Mouse (Mus musculus) spleen, postnatal 36 days (tissue): ENCODE data around the gene Leng9.

Experiments
- DNase-seq, 2 experiments: peaks; one replicate each; pipeline ENCODE4 v3.0.0; 2022; ENCODE audit warnings: low spot score in 2 of 2, mixed read lengths in 1 of 2

The Leng9 gene

DNA sequence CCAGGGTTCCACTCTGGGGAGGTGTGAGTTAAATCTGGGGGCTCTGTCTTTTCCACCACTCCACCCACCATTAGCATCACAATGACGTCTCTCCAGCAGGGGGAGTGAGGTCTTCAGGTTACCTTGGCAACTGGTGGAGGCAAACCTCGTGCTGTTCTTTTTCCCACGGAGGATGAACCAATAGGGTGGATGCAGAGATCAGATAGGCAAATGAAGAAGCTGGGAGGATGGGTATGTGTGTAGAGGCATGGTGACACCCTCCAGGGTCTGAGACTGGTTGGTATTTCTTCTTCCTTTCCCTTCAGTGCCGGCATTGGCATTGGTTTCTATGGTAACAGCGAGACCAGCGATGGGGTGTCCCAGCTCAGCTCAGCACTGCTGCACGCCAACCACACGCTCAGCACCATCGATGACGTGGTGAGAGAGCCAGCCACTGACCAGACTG is 25.8 kb downstream of the Leng9 start:
- peak; percentile 36 to 39 for DNase-seq

DNA sequence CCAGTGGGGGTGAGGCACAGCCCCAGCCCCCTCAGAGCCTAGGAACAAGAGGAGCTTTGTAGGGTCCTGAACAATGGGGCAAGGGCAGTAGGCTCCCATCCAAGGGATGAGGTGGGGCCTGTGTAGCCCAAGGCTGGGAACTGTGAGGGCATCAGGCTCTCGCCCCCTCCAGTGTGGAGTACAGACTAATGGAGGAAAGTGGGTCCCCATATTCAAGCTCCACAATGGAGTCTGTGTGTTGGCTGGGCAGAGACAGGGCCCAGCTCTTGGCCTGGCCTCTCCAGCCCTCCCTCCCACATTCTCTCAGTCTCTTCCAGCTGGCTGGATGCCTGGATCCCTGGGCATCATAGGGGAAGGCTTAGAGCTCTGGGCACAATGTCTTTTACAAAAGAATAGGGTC is 26.4 kb downstream of the Leng9 start:
- DNase-seq, result no peak

DNA sequence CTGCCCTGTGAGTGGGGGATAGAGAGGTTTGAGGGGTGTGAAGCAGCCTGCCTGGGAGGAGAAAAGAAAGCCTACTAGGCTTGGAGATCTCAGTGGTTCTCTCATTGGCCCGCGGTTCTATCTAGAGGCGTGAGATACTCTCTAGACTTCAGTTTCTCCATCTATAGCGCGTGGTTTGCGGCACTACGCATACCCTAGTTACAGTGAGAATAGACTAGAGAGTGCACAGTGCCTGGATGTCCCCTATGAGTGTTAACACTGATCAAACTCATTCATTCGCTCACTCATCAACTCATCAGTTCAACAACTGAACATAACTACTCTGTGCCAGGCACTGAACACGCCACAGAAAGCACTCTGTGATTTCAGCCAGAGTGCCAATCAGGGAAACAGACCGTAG is 27.4 kb downstream of the Leng9 start:
- DNase-seq, result no peak

- no peak for DNase-seq
These were observed 28.0 kb downstream of the Leng9 start for GRCm38 (mm10) chr7:4122076-4122768.

DNA sequence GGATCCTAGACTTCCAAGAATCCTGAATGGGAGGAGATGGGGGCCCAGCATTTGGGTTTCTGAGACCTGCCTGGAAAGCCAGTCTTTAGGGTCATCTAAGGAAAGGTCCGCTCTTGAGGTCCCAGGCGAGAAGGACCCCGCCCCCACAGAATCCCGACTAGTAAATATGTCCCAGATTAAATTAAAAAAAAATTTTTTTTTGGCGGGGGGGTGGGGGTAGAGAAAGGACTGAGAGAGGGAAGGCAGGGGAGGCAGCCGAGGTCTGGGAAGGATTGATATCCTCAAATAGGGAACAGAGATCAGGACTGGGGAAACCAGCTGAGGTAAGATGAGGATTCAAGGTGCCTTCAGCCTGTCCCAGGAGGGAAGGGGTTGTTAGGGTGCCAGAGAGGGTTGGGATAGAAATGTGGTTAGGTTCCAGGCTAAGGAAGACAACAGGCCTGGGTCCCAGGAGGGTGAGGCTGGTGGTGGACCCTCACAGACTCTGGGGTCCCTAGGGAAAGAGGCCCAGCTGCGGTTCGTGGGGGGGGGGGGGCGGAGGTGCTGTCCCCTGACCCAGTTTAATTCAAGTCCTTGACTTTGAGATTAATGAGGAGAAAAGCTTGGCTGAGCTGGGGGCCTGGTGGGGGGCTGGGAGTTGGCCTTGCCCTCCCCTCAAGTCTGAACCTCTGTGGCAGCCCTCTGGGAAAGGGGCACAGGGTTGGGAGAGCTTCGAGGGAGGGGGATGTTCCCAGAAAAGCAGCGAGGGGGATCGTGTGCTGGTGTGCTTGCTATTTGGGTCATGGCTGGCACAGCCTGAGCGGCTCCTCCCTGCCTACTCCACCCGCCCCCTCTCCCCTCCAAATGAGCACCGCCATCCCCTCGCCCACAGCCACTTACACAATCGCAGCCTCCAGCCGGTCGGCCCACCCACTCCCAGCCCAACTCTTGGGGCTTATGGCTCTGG is 29.9 kb downstream of the Leng9 start:
- DNase-seq, result no peak

DNA sequence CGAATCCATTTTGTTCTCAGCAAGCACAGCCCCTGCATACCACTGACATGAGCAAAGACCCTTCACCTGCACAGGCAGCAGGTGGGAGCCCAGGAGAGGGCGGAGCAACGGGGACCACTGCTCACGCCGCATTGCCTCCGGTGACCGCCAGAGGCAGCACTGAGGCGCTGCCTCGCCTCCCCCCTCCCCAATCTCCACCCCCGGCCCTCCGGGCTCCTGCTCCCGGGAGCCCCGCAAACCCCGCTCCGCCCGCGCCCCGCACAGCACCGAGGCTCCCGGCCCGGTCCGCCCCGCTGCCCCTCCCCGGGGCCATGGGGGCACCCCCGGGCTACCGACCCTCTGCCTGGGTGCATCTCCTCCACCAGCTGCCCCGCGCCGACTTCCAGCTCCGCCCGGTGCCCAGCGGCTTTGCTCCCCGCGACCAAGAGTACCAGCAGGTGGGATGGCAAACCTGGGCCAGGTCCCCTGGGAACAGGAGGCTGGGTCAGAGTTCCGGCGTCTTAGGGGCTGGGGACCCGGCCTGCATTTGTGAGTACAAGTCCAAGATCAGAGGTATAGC is 30.8 kb downstream of the Leng9 start, which contains the start of gene Ttyh1:
TSS of gene Ttyh1 (plus strand) at position 65 of the 559 bp plus-strand sequence.
- DNase-seq, result no peak

GRCm38 (mm10) chr7:4117050-4117814 is 32.9 kb downstream of the Leng9 start:
- DNase-seq, result no peak

- no peak for DNase-seq
These were observed 38.4 kb downstream of the Leng9 start for GRCm38 (mm10) chr7:4111766-4112165.

DNA sequence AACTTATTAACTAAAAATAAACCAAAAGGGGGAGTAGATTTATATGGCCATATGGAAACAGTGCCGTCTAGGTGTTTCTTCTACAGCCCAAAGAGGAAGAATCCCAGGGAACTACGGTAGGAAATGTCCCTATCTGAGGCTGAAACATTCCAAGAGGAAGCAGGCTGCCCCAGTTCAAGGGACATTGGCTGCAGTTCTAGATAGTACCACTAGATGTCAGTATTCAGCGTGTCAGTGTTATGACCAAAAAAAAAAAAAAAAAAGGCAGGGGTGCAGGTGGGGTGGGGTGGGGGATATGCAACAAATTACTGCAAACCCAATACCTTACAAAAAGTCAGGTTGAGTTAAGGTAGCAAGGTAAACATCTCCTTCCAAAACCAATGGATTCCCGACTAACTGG is 46.8 kb downstream of the Leng9 start:
- no peak for DNase-seq

DNA sequence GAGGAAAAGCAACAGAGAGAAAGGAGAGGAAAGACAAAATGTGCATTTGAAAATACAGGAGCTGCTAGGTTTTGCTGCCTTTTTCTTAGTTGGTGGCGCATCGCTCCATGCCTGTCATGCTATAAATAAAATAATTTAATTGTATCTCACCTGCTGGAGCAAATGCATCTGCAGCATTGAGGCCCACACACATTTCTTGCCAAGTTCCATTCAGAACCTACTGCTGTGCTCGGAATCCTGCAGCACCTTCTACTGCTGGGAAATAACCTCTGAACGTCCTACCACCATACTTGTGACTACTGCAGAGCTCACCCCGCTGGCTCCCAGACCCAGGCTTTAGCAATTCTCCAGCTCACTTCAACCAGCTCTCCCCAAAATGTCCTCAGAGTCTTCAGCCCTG is 49.0 kb downstream of the Leng9 start:
- DNase-seq, result no peak

GRCm38 (mm10) chr7:4098832-4099231 is 51.3 kb downstream of the Leng9 start:
- no peak for DNase-seq

- no peak for DNase-seq
These were observed 51.9 kb downstream of the Leng9 start for GRCm38 (mm10) chr7:4098301-4098700.
